Mouse (Mus musculus): ENCODE results near the gene Baiap2l1. TPM values are rescaled to one million over a fixed set of nuclear protein-coding genes. Genes with fewer than 3 reads are reported as not detected.

The Baiap2l1 gene
- polyA plus RNA-seq, 1 experiment from 2014 or later = 2.5 TPM

DNA sequence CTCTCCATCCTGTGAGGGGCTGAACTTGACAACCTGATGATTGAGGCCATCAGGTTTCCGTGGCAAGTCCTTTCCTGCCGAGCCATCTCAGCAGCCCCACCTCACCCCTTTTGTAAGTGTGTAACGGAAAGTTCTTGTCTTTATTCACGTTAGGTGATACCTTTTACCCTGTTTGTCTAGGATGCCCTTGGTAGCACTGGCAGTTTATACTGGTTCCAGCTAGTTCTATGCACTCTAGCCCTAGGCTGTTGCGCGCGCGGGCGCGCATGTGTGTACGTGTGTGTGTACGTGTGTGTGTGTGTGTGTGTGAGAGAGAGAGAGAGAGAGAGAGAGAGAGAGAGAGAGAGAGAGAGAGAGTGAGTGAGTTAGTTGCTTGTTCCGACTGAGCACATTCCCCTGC lies 94.4 kb downstream of the Baiap2l1 start:
- no peaks in the 10 kb centered on the region for H3K9me3 ChIP-seq
- no peak overlapping the region for H3K4me3 ChIP-seq
- no peak for ATAC-seq (ENCODE audit: low FRiP score, low read depth)
- H3K36me3 ChIP-seq = peaks cover 62% of the 10 kb centered on the region
- H3K4me2 ChIP-seq (replicated peaks) = no peak overlapping the region
- H3K27ac ChIP-seq (replicated peaks) = no peak overlapping the region
- H3K4me1 ChIP-seq = peaks cover 24% of the 10 kb centered on the region
- no peaks in the 10 kb centered on the region for H3K27me3 ChIP-seq
- 90% methylated on average over 13 of the region's 13 CpGs for WGBS
- H3K9ac ChIP-seq (replicated peaks) = no peak overlapping the region

DNA sequence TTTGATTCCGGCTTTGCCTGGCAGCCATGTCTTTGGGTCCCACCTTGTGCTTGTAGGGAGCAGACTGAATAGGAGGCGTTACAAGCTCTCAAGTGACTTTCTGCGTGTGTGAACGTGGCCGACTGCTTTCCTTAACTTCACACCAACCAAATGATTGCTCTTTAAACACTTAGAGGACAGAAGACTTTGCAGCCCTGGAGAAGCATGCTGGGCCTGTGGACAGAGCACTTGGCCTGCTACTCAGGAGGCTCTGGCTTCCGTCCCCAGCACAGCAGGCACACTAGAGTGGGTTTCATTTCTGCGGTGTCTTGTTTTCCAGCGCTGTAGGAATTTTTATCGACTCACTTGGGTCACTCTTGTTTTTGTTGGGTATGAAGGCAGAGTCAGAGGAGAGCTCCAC lies 94.8 kb downstream of the Baiap2l1 start:
- H3K9ac ChIP-seq (replicated peaks) = no peak overlapping the region
- no peak overlapping the region for H3K27ac ChIP-seq (replicated peaks)
- H3K4me3 ChIP-seq = no peak overlapping the region
- peaks cover 61% of the 10 kb centered on the region for H3K36me3 ChIP-seq
- WGBS = 86% methylated on average over 9 of the region's 9 CpGs
- no peak overlapping the region for H3K4me2 ChIP-seq (replicated peaks)
- ATAC-seq (ENCODE audit: low FRiP score, low read depth) = no peak
- H3K27me3 ChIP-seq = no peaks in the 10 kb centered on the region
- no peaks in the 10 kb centered on the region for H3K9me3 ChIP-seq
- peaks cover 28% of the 10 kb centered on the region for H3K4me1 ChIP-seq

DNA sequence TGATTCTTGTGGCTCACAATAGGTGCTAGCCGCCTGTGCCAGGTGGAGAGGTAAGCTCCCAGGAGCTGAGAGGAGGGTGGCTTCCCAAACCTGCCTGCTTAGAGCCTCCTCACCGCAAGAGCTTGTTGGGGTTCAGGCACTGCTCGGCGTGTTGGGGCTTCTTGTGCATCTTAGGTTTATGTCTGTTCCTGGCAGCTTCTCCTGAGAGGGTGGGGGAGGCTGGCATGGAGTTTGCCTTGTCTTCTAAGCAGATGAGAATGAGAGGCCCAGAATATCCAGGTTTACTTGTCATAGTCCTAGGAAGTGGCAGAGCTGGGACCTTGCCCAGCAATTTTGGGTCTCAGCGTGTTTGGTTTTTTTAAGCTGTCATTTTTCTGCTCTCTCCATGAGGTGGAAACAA lies 96.1 kb downstream of the Baiap2l1 start:
- Histone ChIP-seq H3K27me3 (no peaks in the 10 kb centered on the region), H3K9ac (replicated peaks) (no peak overlapping the region), H3K36me3 (peaks cover 54% of the 10 kb centered on the region), H3K9me3 (no peaks in the 10 kb centered on the region), H3K4me3 (no peak overlapping the region), H3K4me2 (replicated peaks) (no peak overlapping the region), H3K4me1 (peaks cover 41% of the 10 kb centered on the region), H3K27ac (replicated peaks) (no peak overlapping the region)
- ATAC-seq (ENCODE audit: low FRiP score, low read depth) = no peak
- WGBS = 91% methylated on average over 5 of the region's 5 CpGs

DNA sequence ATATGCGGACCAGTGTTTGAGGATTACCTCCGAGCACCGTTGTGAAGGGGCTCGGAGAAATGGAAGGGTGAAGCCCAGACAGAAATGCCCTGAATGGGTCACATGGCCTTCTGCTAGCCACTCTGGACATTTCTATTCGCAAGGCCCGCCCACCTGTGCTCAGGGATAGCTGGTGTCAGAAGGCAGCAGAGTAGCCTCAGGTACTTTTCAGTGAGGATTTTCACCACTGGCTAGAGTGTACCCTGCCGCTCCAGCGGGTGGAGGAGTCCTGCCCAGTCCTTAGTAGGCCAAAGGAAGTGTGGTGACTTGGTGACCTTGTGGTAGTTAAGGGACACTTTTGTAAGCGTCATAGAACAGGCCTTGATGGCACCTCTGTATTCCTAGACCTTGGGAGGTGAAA lies 96.6 kb downstream of the Baiap2l1 start:
- Histone ChIP-seq H3K27ac (replicated peaks) (no peak overlapping the region), H3K36me3 (peaks cover 49% of the 10 kb centered on the region), H3K4me2 (replicated peaks) (no peak overlapping the region), H3K9me3 (no peaks in the 10 kb centered on the region), H3K27me3 (no peaks in the 10 kb centered on the region), H3K4me1 (peaks cover 46% of the 10 kb centered on the region), H3K9ac (replicated peaks) (no peak overlapping the region), H3K4me3 (no peak overlapping the region)
- 85% methylated on average over 9 of the region's 9 CpGs for WGBS
- no peak for ATAC-seq (ENCODE audit: low FRiP score, low read depth)

DNA sequence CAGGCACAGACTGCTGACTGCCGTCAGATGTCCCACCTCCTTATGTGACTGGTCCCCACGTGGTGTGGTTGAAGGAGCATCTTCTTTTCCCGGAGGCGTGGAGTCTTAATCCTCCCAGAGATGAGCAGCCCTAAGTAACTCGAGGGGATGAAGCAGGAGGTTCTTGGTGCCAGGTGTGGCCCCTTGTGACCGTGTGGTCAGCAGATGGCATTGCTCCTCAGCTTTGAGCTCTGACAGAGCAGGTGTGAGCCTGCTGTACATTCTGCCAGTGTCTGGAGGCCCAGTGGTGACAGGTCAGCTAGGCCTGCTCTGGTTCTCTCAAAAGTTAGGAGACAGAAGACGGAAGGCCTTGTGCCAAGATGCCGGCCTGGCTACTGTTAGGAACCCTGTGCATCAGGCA lies 97.4 kb downstream of the Baiap2l1 start:
- H3K9ac ChIP-seq (replicated peaks) = no peak overlapping the region
- H3K27ac ChIP-seq (replicated peaks) = no peak overlapping the region
- 80% methylated on average over 8 of the region's 8 CpGs for WGBS
- H3K9me3 ChIP-seq = no peaks in the 10 kb centered on the region
- H3K4me3 ChIP-seq = no peak overlapping the region
- peaks cover 48% of the 10 kb centered on the region for H3K4me1 ChIP-seq
- ATAC-seq (ENCODE audit: low FRiP score, low read depth) = no peak
- no peaks in the 10 kb centered on the region for H3K27me3 ChIP-seq
- no peak overlapping the region for H3K4me2 ChIP-seq (replicated peaks)
- peaks cover 46% of the 10 kb centered on the region for H3K36me3 ChIP-seq

DNA sequence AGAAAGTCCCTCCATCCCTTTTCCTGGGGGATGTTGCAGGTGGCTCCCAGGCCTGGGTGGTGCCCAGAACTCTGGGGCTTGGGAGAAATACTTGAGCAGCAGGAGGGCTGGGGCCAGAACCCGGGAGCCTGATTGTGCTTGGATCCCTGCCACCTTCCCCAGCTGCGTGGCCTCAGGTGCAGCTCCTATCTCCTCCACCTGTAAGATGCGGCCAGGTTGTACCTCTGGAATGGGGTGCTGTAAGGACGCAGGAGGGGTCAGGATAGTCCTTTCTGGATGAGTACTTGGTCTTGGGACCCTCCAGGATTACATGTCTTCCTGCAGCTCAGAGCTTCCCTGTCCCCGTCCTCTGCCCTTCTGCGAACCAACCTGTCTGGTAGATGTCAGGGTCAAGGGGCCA lies 98.7 kb downstream of the Baiap2l1 start:
- Histone ChIP-seq H3K36me3 (peaks cover 35% of the 10 kb centered on the region), H3K4me2 (replicated peaks) (peak overlapping the region; percentile 86), H3K9ac (replicated peaks) (peak overlapping the region; percentile 45), H3K9me3 (no peaks in the 10 kb centered on the region), H3K4me1 (peaks cover 48% of the 10 kb centered on the region), H3K27me3 (no peaks in the 10 kb centered on the region), H3K4me3 (peak overlapping the region; percentile 82; the same call in 1 of the 2 replicates), H3K27ac (replicated peaks) (no peak overlapping the region)
- WGBS = 76% methylated on average over 6 of the region's 6 CpGs
- no peak for ATAC-seq (ENCODE audit: low FRiP score, low read depth)

DNA sequence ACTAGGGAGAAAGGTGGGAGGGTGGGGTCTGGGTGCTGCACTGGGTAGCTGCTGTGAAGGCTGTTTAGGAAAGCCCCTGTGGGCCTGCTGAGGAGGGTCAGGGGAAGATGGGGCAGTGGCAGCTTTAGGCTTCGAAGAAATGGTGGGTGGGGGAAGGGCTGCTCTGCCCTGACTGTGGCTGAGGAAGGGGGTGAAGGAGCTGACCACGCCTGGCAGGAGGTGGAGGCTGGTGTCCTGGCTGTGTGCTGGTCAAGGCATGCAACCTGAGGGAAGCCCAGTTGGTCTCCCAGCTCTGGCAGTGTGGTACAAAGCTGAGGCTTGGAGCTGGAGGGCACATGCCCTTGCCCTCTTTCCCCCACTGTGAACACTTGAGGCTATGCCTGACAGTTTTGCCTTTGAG lies 99.2 kb downstream of the Baiap2l1 start:
- Histone ChIP-seq H3K4me2 (replicated peaks) (peak overlapping the region; percentile 86), H3K27me3 (no peaks in the 10 kb centered on the region), H3K27ac (replicated peaks) (no peak overlapping the region), H3K9me3 (no peaks in the 10 kb centered on the region), H3K36me3 (peaks cover 33% of the 10 kb centered on the region; the same call in 1 of the 2 replicates), H3K9ac (replicated peaks) (peak overlapping the region; percentile 45), H3K4me3 (peak overlapping the region; percentile 82), H3K4me1 (peaks cover 48% of the 10 kb centered on the region)
- ATAC-seq (ENCODE audit: low FRiP score, low read depth) = no peak
- 18% methylated on average over 2 of the region's 2 CpGs for WGBS

DNA sequence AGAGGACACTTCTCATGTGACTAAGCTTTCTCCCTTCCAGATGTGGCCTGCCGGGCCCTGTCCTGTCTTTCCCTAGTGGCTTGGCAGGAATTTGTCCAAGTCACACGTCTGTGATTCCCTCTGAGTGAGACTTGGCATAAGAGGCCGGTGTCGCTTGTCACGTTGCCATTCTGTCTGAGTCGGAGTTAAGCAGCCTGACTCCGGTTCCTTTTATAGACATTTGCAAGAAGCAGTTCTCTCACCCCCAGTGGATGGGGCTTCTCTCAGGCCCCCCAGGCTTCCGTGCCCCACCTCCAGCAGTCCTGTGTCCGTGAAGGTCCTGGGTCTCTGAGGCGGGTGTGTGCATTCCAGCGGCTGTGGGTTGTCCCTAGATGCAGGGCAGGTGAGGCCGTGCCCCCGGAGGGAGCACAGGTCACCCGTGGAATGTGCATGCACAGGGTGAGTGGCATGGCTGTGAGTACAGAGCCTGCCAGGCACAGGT lies 99.7 kb downstream of the Baiap2l1 start:
- Histone ChIP-seq H3K9ac (replicated peaks) (peak overlapping the region; percentile 45; the same call in 1 of the 2 replicates), H3K9me3 (no peaks in the 10 kb centered on the region), H3K4me1 (peaks cover 45% of the 10 kb centered on the region), H3K27me3 (no peaks in the 10 kb centered on the region), H3K27ac (replicated peaks) (no peak overlapping the region), H3K4me2 (replicated peaks) (peak overlapping the region; percentile 86), H3K36me3 (peaks cover 28% of the 10 kb centered on the region; the same call in 1 of the 2 replicates), H3K4me3 (peak overlapping the region; percentile 82)
- ATAC-seq (ENCODE audit: low FRiP score, low read depth) = no peak
- 43% methylated on average over 14 of the region's 14 CpGs for WGBS

DNA sequence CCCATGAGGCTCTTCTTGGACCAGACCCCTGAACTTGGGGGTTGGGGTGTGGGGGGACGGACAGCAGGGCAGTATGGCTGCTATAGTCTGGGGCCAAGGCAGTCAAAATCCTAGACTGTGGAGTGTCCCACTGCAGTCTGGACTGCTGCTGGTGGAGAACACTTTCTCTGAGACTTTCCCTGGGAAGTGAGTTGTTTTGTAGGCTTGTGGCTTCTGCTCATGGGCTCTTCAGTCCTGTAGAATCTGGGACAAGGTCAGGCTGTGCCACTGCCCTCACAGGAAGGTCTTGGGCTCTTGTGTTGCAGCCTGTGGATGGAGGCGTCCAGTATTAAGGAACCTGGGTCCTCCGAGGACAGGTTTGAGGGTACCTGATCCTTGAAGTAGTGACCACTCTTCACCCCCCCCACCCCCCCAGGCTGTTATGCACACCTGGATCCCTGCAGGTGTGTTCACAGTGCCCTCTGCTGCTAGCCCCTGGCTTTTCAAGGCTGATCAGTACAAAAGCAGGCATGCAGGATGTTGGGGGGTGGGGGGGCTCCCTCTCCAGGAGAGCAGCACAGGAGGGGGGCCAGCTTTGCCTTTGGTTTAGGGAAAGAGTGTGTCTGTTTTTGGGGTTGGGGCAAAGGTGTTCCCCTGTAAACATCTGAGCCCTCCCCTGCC lies 100.3 kb downstream of the Baiap2l1 start:
- peaks cover 45% of the 10 kb centered on the region for H3K4me1 ChIP-seq
- WGBS = 75% methylated on average over 3 of the region's 3 CpGs
- H3K27me3 ChIP-seq = no peaks in the 10 kb centered on the region
- peak overlapping the region; percentile 97 for H3K9ac ChIP-seq (replicated peaks)
- ATAC-seq (ENCODE audit: low FRiP score, low read depth) = no peak
- no peaks in the 10 kb centered on the region for H3K9me3 ChIP-seq
- peak overlapping the region; percentile 86 for H3K4me2 ChIP-seq (replicated peaks)
- peaks cover 25% of the 10 kb centered on the region; the same call in 1 of the 2 replicates for H3K36me3 ChIP-seq
- H3K27ac ChIP-seq (replicated peaks) = no peak overlapping the region
- peak overlapping the region; percentile 82 for H3K4me3 ChIP-seq

DNA sequence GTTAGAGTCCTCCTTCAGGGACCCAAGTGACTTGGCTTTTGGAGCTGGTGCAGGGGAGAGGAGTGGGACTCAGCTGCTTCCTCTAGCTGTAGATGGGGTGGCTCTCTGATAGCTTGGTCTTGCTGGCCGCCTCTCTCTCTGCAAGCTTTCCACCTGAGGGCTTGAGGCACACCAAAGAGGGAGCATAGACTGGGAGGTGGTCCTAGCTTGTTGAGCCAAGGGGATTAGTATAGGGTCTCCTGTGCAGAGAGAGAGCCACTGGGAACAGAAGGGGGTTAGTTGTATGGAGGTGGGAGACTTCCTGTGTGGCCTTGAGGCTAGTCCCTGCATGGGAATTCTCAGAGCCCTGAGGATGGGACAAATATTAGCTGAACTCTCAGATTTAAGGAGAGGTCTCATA lies 101.0 kb downstream of the Baiap2l1 start:
- Histone ChIP-seq H3K4me1 (peaks cover 45% of the 10 kb centered on the region), H3K9ac (replicated peaks) (peak overlapping the region; percentile 97), H3K4me3 (peak overlapping the region; percentile 82), H3K27ac (replicated peaks) (peak overlapping the region; percentile 90), H3K4me2 (replicated peaks) (peak overlapping the region; percentile 86), H3K27me3 (no peaks in the 10 kb centered on the region), H3K36me3 (peaks cover 25% of the 10 kb centered on the region; the same call in 1 of the 2 replicates), H3K9me3 (no peaks in the 10 kb centered on the region)
- WGBS = 32% methylated on average over 1 of the region's 1 CpGs
- ATAC-seq (ENCODE audit: low FRiP score, low read depth) = no peak

DNA sequence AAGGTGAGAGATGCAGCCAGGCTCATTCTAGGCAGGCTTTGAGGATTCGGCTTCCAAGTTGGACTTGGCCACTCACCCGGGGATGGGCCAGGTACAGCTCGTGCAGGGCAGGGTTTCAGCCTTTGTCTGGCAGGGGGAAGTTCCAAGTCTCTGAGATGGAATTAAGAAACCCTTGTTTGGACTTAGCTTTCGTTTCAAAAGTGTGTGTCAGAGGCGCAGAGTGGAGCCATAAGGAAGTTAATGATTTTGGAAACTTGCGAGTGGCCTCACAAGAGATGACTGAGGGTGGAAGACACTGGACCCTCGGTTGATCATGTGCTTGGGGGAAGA lies 101.4 kb downstream of the Baiap2l1 start:
- 13% methylated on average over 7 of the region's 7 CpGs for WGBS
- H3K4me1 ChIP-seq = peaks cover 45% of the 10 kb centered on the region
- no peaks in the 10 kb centered on the region for H3K27me3 ChIP-seq
- peak overlapping the region; percentile 82 for H3K4me3 ChIP-seq
- peaks cover 25% of the 10 kb centered on the region; the same call in 1 of the 2 replicates for H3K36me3 ChIP-seq
- no peaks in the 10 kb centered on the region for H3K9me3 ChIP-seq
- H3K4me2 ChIP-seq (replicated peaks) = peak overlapping the region; percentile 86
- H3K9ac ChIP-seq (replicated peaks) = peak overlapping the region; percentile 97
- H3K27ac ChIP-seq (replicated peaks) = peak overlapping the region; percentile 90
- ATAC-seq (ENCODE audit: low FRiP score, low read depth) = no peak

DNA sequence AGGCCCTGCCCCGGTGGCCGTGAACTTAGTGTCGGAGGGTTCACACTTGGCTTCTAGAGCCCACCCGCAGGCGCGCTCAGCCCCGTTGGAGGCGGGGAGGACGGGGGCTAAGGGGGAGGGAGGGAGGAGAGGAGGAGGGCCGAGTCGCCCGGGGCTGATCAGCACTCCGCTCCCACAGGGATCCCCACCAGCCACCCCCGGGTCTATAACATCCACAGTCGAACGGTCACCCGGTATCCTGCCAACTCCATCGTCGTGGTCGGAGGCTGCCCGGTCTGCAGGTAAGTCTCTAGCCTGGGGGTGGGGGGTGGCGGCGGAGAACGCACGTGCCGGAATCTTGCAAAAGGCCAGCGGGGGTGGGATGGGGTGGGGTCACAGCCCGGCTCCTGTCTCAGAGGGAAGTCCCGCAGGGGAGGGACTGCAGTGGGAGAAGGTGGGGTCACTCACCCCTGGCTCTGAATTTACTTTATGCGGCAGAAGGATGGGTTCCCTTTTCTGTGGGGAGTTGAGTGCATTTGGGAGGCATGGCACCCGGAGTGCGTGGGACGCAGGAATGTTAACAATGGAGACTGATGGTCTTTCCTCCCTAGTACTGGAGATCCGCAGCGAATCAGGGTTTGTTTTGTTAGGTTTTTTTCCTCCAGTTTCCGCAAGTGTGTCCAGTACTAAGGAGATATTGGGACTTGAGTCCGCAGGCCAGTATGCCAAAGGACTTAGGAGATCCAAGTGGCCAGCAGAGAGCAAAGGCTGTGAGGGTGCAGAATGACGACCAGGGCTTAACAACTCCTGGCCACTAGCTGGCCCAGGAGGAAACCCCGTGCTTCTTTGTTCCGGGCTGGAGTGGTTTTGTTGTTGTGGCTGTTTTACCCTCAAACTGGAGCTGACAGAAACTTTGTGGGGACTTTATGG lies 102.0 kb downstream of the Baiap2l1 start:
- peaks cover 45% of the 10 kb centered on the region for H3K4me1 ChIP-seq
- peak overlapping the region; percentile 82 for H3K4me3 ChIP-seq
- H3K9ac ChIP-seq (replicated peaks) = peak overlapping the region; percentile 97
- peak overlapping the region; percentile 86 for H3K4me2 ChIP-seq (replicated peaks)
- under 1% methylated on average over 33 of the region's 40 CpGs for WGBS
- ATAC-seq (ENCODE audit: low FRiP score, low read depth) = peak; percentile 61
- peak overlapping the region; percentile 90 for H3K27ac ChIP-seq (replicated peaks)
- H3K36me3 ChIP-seq = peaks cover 20% of the 10 kb centered on the region; the same call in 1 of the 2 replicates
- H3K9me3 ChIP-seq = no peaks in the 10 kb centered on the region
- H3K27me3 ChIP-seq = no peaks in the 10 kb centered on the region

Measured in midbrain, embryonic 12.5 days (tissue).